Mouse (Mus musculus): ENCODE results near the gene Acot4. TPM values are rescaled to one million over a fixed set of nuclear protein-coding genes. Genes with fewer than 3 reads are reported as not detected.
"Not testable (repeated sequence)": the region's sequence is repeated elsewhere in the genome, so short reads cannot be mapped to it uniquely, and the experiment has no call there.

Acot4 gene
- total RNA-seq (2017): not detected in 2 replicates

- ATAC-seq (ENCODE audit: extremely low read depth, insufficient number of reproducible peaks, low FRiP score, poor library complexity, severe bottlenecking): not testable (repeated sequence)
Observed at GRCm38 (mm10) chr12:84038241-84038640, at the start of gene Acot4. Gene Acot4 (plus strand): TSS chr12:84038379.

- no peak for ATAC-seq (ENCODE audit: extremely low read depth, insufficient number of reproducible peaks, low FRiP score, poor library complexity, severe bottlenecking)
Observed at GRCm38 (mm10) chr12:83988483-83988882, 49.7 kb upstream of the Acot4 start.

DNA sequence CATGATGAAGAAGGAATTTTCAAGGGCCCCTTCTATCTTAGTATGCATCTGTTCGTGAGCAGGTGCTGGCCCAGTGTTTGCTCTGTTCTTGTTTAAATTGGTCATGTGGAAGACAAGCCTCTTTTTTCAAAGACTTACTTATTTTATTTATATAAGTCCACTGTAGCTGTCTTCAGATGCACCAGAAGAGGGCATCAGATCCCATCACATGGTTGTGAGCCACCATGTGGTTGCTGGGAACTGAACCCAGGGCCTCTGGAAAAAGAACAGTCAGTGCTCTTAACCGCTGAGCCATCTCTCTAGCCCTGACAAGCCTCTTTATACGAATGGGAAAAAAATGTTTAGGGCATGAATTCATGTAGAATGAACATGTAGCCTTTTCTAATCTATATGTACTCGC lies 48.8 kb upstream of the Acot4 start:
- no peak for ATAC-seq (ENCODE audit: extremely low read depth, insufficient number of reproducible peaks, low FRiP score, poor library complexity, severe bottlenecking)

- 0 out of 2 replicates have a peak, but pooled peaks have one; percentile 26 for ATAC-seq (ENCODE audit: extremely low read depth, insufficient number of reproducible peaks, low FRiP score, poor library complexity, severe bottlenecking)
Observed at GRCm38 (mm10) chr12:83997221-83997620, 41.0 kb upstream of the Acot4 start.

- no peak for ATAC-seq (ENCODE audit: extremely low read depth, insufficient number of reproducible peaks, low FRiP score, poor library complexity, severe bottlenecking)
Observed at GRCm38 (mm10) chr12:83998341-83999107, 39.7 kb upstream of the Acot4 start.

GRCm38 (mm10) chr12:83999237-83999636 lies 38.9 kb upstream of the Acot4 start:
- ATAC-seq (ENCODE audit: extremely low read depth, insufficient number of reproducible peaks, low FRiP score, poor library complexity, severe bottlenecking): 0 out of 2 replicates have a peak, but pooled peaks have one; percentile 16

- no peak for ATAC-seq (ENCODE audit: extremely low read depth, insufficient number of reproducible peaks, low FRiP score, poor library complexity, severe bottlenecking)
Observed at GRCm38 (mm10) chr12:84000418-84000817, 37.8 kb upstream of the Acot4 start.

- no peak for ATAC-seq (ENCODE audit: extremely low read depth, insufficient number of reproducible peaks, low FRiP score, poor library complexity, severe bottlenecking)
Observed at GRCm38 (mm10) chr12:84003866-84004265, 34.3 kb upstream of the Acot4 start.

DNA sequence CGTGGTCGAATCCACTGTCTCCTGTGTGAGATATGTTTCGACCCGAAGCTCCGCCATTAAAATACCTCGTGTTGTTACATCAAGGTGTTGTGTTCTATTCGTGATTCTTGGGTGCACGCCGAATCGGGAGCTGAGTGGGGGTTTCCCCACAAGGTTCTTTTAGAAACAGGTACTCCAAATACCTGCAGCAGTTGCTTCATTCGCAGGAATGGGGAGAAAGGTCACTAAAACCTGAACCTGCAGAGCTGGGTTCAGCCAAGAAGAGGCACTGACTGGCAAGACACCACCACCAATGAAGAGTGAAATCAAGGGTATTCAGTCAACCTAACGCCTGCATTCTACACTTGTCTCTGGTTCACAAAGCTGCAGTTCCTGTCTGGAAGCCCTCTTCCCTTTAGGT lies 29.9 kb upstream of the Acot4 start:
- no peak for ATAC-seq (ENCODE audit: extremely low read depth, insufficient number of reproducible peaks, low FRiP score, poor library complexity, severe bottlenecking)

- ATAC-seq (ENCODE audit: extremely low read depth, insufficient number of reproducible peaks, low FRiP score, poor library complexity, severe bottlenecking): no peak
Observed at GRCm38 (mm10) chr12:84008729-84009128, 29.4 kb upstream of the Acot4 start.

DNA sequence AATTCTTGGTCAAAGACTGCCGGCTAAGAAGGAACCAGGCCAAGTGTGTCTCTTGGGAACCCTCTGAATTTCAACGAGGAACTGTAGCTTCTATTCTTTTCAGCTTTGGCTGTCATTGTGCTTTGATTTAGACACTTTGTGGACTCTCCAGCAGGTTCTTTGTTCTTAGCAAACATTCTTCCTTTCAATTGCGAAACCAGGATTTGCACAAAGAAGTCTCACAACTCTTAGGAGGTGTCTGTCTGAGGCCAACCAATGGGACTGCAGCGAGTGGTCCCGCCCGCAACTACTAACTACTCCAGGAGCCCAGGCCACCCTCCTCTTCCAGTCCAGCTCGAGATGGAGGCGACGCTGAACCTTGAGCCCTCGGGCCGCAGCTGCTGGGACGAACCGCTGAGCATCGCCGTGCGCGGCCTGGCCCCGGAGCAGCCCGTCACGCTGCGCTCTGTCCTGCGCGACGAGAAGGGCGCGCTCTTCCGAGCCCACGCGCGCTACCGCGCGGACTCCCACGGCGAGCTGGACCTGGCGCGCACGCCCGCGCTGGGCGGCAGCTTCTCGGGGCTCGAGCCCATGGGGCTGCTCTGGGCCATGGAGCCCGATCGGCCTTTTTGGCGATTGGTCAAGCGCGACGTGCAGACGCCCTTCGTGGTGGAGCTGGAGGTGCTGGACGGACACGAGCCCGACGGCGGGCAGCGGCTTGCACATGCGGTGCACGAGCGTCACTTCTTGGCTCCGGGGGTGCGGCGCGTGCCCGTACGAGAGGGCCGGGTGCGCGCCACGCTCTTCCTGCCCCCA lies 28.8 kb upstream of the Acot4 start, which contains the start of gene Acot1:
Acot1 (plus strand) TSS at position 320 of the 795 bp plus-strand sequence.
- ATAC-seq (ENCODE audit: extremely low read depth, insufficient number of reproducible peaks, low FRiP score, poor library complexity, severe bottlenecking): not testable (repeated sequence)

GRCm38 (mm10) chr12:84010201-84010600 lies 28.0 kb upstream of the Acot4 start:
- no peak for ATAC-seq (ENCODE audit: extremely low read depth, insufficient number of reproducible peaks, low FRiP score, poor library complexity, severe bottlenecking)

DNA sequence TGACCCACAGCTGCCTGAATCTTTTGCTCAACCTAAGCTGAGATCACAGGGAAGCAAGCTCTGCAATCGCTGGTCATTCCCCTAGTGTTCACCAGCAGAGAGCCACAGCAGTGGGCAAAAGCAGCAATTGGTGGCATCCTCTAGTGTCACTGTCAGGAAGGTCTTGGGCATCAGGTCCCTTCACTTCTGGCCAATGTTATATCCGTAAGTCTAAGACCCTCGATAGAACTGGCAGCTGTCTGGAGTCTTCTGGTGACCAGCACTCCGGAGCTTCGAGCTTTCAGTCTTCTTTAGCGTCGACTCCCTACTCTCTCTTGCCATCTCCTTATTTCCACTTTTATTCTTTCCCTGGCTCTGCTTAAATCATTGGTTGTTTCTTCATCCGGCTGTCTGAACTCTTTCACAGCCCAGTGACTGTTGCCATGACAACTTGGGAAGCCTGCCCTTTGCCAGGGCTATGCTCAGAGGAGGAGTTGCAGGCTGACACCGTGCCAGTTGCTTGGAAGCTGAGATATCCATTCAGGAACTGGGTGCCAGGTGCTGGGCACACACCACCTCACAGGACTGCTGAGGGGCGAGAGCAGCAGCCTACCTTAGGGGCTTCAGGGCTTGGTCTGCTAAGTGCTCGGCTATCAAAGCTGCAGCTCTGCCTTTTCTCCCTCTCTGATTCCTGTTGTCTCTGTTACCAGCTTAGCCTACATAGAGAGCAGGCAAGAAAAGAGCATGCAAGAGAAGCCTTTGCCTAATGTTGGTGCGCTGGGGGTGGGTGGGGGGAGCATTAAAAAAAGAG lies 26.7 kb upstream of the Acot4 start:
- ATAC-seq (ENCODE audit: extremely low read depth, insufficient number of reproducible peaks, low FRiP score, poor library complexity, severe bottlenecking): no peak

GRCm38 (mm10) chr12:84013130-84013529 lies 25.0 kb upstream of the Acot4 start:
- no peak for ATAC-seq (ENCODE audit: extremely low read depth, insufficient number of reproducible peaks, low FRiP score, poor library complexity, severe bottlenecking)

DNA sequence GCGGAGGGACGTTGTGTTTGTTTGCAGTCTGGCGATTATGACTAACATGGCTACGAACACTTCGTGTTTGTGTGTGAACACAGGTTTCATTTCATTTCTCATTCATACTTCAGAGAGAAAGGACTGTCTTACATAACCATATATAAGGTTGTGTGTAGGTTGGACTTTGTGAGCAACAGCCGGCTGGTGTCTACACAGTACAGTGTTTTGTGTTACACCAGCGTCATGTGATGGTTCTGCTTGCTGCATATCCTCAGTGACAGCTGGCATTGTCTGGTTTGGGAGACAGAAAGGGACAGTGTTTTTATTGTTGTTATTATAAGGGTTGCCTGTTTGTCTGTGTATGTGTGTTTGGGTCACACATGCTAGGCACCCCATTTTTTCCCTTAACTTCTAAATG lies 24.5 kb upstream of the Acot4 start:
- no peak for ATAC-seq (ENCODE audit: extremely low read depth, insufficient number of reproducible peaks, low FRiP score, poor library complexity, severe bottlenecking)

GRCm38 (mm10) chr12:84020528-84020927 lies 17.7 kb upstream of the Acot4 start:
- ATAC-seq (ENCODE audit: extremely low read depth, insufficient number of reproducible peaks, low FRiP score, poor library complexity, severe bottlenecking): not testable (repeated sequence)

GRCm38 (mm10) chr12:84022266-84022665 lies 15.9 kb upstream of the Acot4 start:
- not testable (repeated sequence) for ATAC-seq (ENCODE audit: extremely low read depth, insufficient number of reproducible peaks, low FRiP score, poor library complexity, severe bottlenecking)

DNA sequence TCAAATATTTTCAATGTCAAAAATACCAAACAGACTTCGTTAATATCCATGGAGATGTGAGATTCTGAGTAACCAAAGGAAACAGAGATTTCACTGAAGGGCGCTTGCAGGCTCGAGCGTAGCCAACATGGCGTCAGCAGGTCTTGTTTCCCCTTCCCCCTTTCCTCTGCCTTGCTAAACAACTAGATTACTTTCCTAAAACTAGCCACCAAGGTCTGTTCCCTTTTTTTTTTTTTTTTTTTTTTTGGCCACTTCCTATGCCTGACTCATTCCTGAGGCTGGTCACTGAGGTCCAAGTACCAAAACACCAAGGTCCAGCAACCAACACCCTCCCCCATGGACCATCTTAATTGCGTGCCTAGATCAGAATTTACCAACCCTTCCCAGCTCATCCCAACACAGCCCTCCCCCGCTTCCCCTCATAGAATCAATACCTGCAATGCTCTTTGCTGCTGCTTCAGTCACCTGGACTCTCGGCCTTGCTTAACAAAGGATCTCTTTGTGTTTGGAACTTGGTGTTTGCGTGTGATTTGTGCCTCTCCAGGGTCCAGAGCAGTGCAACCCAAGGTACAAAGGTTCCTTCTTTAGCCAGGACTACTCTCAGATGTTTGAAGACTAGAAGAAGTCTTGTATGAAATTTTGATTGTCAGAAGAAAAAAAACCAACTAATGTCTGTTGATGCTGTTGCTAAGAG lies 15.0 kb upstream of the Acot4 start:
- peak; percentile 65 for ATAC-seq (ENCODE audit: extremely low read depth, insufficient number of reproducible peaks, low FRiP score, poor library complexity, severe bottlenecking)

DNA sequence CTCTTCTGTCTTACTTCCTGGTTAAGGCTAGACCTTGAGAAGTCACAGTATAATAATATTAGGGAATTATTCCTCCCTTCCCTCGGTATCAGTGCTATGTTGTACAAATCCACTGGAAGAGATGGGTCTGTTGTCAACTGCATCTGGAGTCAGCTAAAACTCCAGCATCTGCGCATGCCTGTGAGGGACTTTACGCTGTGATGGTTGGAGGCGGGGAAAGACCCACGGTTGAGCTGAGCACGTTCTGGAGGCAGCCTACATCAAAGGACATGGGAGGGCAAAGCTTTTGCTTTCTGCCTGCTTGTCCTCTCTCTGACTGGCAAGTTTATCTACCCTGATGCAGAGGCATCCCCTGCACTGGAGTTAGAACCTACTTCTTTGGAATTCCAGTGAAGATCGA lies 12.3 kb upstream of the Acot4 start:
- no peak for ATAC-seq (ENCODE audit: extremely low read depth, insufficient number of reproducible peaks, low FRiP score, poor library complexity, severe bottlenecking)

Measured in neutrophil, adult 5-6 weeks (primary cell).